Mouse (Mus musculus) spleen, adult 2 months (tissue): ENCODE data around the gene Paqr5. TPM values are rescaled to one million over a fixed set of nuclear protein-coding genes. Genes with fewer than 3 reads are reported as not detected.
A peak's percentile ranks its signal among the peaks of the same experiment; 100 is the strongest.

ENCODE experiments used
- DNase-seq, 2 experiments: peaks; one replicate each; pipeline versions ENCODE4 v3.0.0 to v3.0.0-alpha.2; 2012 to 2021; ENCODE audit warnings: low spot score in 2 of 2, low read depth in 1 of 2
- H3K27ac ChIP-seq: fragments of 200-500 bp; 2 replicates; pipeline ENCODE4 v1.5.1; 2012; ENCODE audit warnings: low read length, inconsistent platforms; ENCODE audit not compliant: insufficient read depth
- H3K27me3 ChIP-seq: fragments of 200-500 bp; 2 replicates; pipeline ENCODE4 v1.6.1; 2012; ENCODE audit warnings: mild to moderate bottlenecking, moderate library complexity, low read length, inconsistent platforms; ENCODE audit not compliant: control insufficient read depth, insufficient read depth
- H3K36me3 ChIP-seq: fragments of 200-500 bp; 2 replicates; pipeline ENCODE4 v1.6.1; 2012; ENCODE audit warnings: mild to moderate bottlenecking, low read length, inconsistent platforms; ENCODE audit not compliant: control insufficient read depth, insufficient read depth
- H3K4me1 ChIP-seq: fragments of 200-500 bp; 2 replicates; pipeline ENCODE4 v1.6.1; 2011; ENCODE audit warnings: inconsistent platforms; ENCODE audit not compliant: control insufficient read depth, insufficient read depth, insufficient read length
- H3K4me3 ChIP-seq: fragments of 200-500 bp; 2 replicates; pipeline ENCODE4 v1.5.1; 2011; ENCODE audit warnings: mild to moderate bottlenecking, inconsistent platforms; ENCODE audit not compliant: insufficient read depth, insufficient read length; ENCODE audit errors: extremely low read depth
- CTCF ChIP-seq: fragments of 200-500 bp; IDR thresholded peaks from 2 replicates; pipeline ENCODE4 v1.5.1; 2011; ENCODE audit warnings: mild to moderate bottlenecking, inconsistent platforms; ENCODE audit not compliant: insufficient read depth, insufficient read length, insufficient replicate concordance; ENCODE audit errors: extremely low read depth
- POLR2A ChIP-seq: fragments of 200-500 bp; IDR thresholded peaks from 2 replicates; pipeline ENCODE4 v1.6.1; 2011; ENCODE audit warnings: low read depth, low read length, inconsistent platforms
- WGBS: fragments of 180-500 bp; shearing (Covaris S2); methylation state at CpG from one replicate; pipeline ENCODE4 v1.1.7; 2018; 5-methylcytosine and 5-hydroxymethylcytosine counted together
- polyA plus RNA-seq: library from polyadenylated mRNA; depleted of rRNA; stranded (reverse); fragments of >200 nt; gene quantifications from 2 replicates; pipeline ENCODE4 v1.2.3, GENCODE M21; 2012

Paqr5 gene
- polyA plus RNA-seq, 1 experiment: 2.7 TPM

DNA sequence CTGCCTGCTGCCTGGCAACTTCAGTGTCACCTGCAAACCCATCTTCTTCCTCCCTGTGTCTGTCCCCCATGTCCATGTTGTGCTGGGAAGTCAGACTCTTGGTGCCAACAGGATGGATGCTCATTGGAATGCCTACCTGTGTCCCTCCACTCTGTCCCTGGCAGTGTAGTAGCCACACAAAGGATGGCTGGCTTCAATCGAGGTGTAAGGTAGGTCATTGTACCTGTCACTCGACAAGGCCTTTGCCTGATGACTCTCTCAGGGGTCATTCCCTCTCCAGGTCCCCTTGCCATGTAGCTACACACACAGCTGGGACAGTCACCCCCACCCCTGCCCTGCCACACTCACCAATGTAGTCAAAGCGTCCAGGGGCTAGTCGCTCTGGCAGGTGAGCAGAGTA lies 65.5 kb downstream of the Paqr5 start:
- H3K4me1 ChIP-seq: peaks cover 23% of the 10 kb centered on the region; the same call in 1 of the 2 replicates
- TF ChIP-seq CTCF (no peak), POLR2A (no peak)
- no peak for DNase-seq
- no peak overlapping the region for H3K4me3 ChIP-seq
- WGBS: 83% methylated on average over 4 of the region's 4 CpGs
- H3K27me3 ChIP-seq: no peaks in the 10 kb centered on the region
- H3K27ac ChIP-seq: 0 out of 2 replicates have a peak overlapping the region, but pooled peaks have one; percentile 20
- no peaks in the 10 kb centered on the region for H3K36me3 ChIP-seq

DNA sequence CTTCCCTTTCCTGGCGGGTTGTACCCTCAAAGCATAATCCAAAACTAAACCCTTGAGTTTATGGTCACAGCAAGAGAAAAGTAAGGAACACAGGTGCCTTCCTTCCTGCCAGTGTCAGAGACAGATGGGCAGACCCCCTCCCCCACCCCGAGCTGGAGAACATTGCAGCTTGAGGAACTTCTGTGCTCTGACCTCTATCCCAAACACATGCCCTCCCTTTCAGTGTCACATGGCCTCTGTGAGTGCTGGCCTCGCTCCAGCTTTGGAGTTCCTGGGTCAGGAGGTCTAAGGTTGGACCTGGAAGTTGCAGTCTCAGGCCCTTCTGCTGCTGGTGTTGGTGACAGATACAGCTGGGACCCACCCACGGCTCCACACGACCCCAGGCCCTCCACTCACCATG lies 65.9 kb downstream of the Paqr5 start:
- Histone ChIP-seq H3K36me3 (no peaks in the 10 kb centered on the region), H3K27ac (0 out of 2 replicates have a peak overlapping the region, but pooled peaks have one; percentile 20), H3K27me3 (no peaks in the 10 kb centered on the region), H3K4me3 (no peak overlapping the region), H3K4me1 (peaks cover 23% of the 10 kb centered on the region; the same call in 1 of the 2 replicates)
- DNase-seq: no peak
- TF ChIP-seq POLR2A: no peak
- TF ChIP-seq CTCF: no peak
- 18% methylated on average over 5 of the region's 5 CpGs for WGBS

- Histone ChIP-seq H3K27ac (no peak overlapping the region), H3K4me1 (peaks cover 18% of the 10 kb centered on the region; the same call in 1 of the 2 replicates), H3K4me3 (no peak overlapping the region), H3K27me3 (no peaks in the 10 kb centered on the region), H3K36me3 (no peaks in the 10 kb centered on the region)
- 19% methylated on average over 1 of the region's 1 CpGs for WGBS
- DNase-seq: no peak
- TF ChIP-seq POLR2A: no peak
- no peak for TF ChIP-seq CTCF
Measured at GRCm38 (mm10) chr9:61959921-61960569, 66.6 kb downstream of the Paqr5 start.

DNA sequence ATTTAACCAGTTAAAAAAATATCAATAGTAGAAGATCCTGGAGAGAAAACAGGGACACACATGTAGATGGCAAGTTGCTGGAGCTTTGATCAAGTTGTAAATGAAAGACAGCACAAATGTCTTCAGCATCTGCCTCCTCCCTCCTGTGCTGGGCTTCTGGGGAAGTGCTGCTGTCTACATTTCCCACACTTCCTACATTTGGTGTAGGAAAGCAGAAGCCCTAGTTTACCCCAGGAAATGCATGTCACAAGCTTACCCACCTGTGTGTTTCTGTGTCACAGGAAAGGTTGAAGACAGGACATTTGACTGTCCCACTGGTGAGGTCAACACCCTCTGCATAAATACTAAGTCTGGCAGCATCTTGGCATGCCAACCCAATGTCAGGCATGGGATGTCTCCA lies 71.9 kb downstream of the Paqr5 start:
- no peaks in the 10 kb centered on the region for H3K27me3 ChIP-seq
- H3K4me1 ChIP-seq: no peaks in the 10 kb centered on the region; the same call in 1 of the 2 replicates
- DNase-seq: no peak
- H3K27ac ChIP-seq: peak overlapping the region; percentile 15; the same call in 1 of the 2 replicates
- no peaks in the 10 kb centered on the region for H3K36me3 ChIP-seq
- H3K4me3 ChIP-seq: no peak overlapping the region
- TF ChIP-seq POLR2A (no peak), CTCF (no peak)

DNA sequence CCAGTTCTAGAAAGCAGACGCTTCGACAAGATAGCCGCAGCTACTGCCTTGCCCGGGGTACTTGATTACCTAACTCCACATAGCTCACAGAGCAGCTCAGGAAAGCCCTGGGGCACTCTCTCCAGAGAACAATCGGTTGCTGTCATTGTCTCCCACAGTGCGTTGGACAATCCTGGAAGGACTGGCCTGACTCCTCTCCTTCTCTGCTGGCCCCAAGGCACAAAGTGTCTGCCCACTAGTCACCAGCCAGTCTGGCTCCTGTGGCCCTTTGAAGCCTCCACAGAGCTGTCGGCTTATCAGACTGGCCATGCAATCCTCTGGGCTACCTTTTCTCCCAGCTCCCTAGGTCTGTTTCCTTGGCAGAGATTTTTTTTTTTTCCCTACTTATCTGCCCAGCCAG lies 74.4 kb downstream of the Paqr5 start:
- DNase-seq: no peak
- 90% methylated on average over 7 of the region's 7 CpGs for WGBS
- Histone ChIP-seq H3K27me3 (no peaks in the 10 kb centered on the region), H3K27ac (no peak overlapping the region), H3K4me1 (no peaks in the 10 kb centered on the region; the same call in 1 of the 2 replicates), H3K4me3 (no peak overlapping the region), H3K36me3 (no peaks in the 10 kb centered on the region)
- TF ChIP-seq POLR2A (no peak), CTCF (no peak)

GRCm38 (mm10) chr9:61947402-61948346 lies 79.0 kb downstream of the Paqr5 start:
- Histone ChIP-seq H3K4me3 (peak overlapping the region; percentile 59; the same call in 1 of the 2 replicates), H3K36me3 (no peaks in the 10 kb centered on the region), H3K4me1 (no peaks in the 10 kb centered on the region; the same call in 1 of the 2 replicates), H3K27me3 (no peaks in the 10 kb centered on the region), H3K27ac (no peak overlapping the region)
- peak; percentile 75 to 77 for DNase-seq
- WGBS: 6% methylated on average over 24 of the region's 24 CpGs
- TF ChIP-seq CTCF (peak; percentile 94), POLR2A (no peak)
